Mouse (Mus musculus): ENCODE data around the gene Bdp1.

Bdp1 gene

GRCm38 (mm10) chr13:100001790-100002196 is 102.1 kb downstream of the Bdp1 start:
- peak; percentile 84 to 85 for DNase-seq (ENCODE audit: low spot score in 2 of 2)

- DNase-seq (ENCODE audit: low spot score in 2 of 2): no peak
Observed at GRCm38 (mm10) chr13:99999078-99999477, 104.8 kb downstream of the Bdp1 start.

GRCm38 (mm10) chr13:99998099-99998498 is 105.8 kb downstream of the Bdp1 start:
- no peak for DNase-seq (ENCODE audit: low spot score in 2 of 2)

GRCm38 (mm10) chr13:99989592-99989991 is 114.3 kb downstream of the Bdp1 start:
- no peak for DNase-seq (ENCODE audit: low spot score in 2 of 2)

GRCm38 (mm10) chr13:99983320-99983719 is 120.5 kb downstream of the Bdp1 start:
- DNase-seq (ENCODE audit: low spot score in 2 of 2): no peak

- DNase-seq (ENCODE audit: low spot score in 2 of 2): no peak
Observed at GRCm38 (mm10) chr13:99979406-99979805, 124.5 kb downstream of the Bdp1 start.

GRCm38 (mm10) chr13:99970089-99970488 is 133.8 kb downstream of the Bdp1 start:
- no peak for DNase-seq (ENCODE audit: low spot score in 2 of 2)
